Mouse (Mus musculus) yolk sac, embryonic 10.5 days (tissue): ENCODE results near the gene Bhlha9.

Experiments
- DNase-seq: peaks from one replicate; pipeline ENCODE4 v3.0.0-alpha.2; 2017; ENCODE audit warnings: low spot score

Bhlha9 gene

GRCm38 (mm10) chr11:76671871-76672475 is at the start of gene Bhlha9:
TSS of gene Bhlha9 (plus strand) at chr11:76672470.
- DNase-seq: no peak

- DNase-seq: peak; percentile 59
These were observed 49.6 kb upstream of the Bhlha9 start for GRCm38 (mm10) chr11:76622566-76623205.

- peak; percentile 56 for DNase-seq
These were observed 48.9 kb upstream of the Bhlha9 start for GRCm38 (mm10) chr11:76623206-76623961.

GRCm38 (mm10) chr11:76624071-76624470 is 48.2 kb upstream of the Bhlha9 start:
- DNase-seq: no peak

- no peak for DNase-seq
These were observed 47.4 kb upstream of the Bhlha9 start for GRCm38 (mm10) chr11:76624881-76625280.

GRCm38 (mm10) chr11:76628613-76629012 is 43.7 kb upstream of the Bhlha9 start:
- DNase-seq: no peak

- DNase-seq: no peak
These were observed 42.2 kb upstream of the Bhlha9 start for GRCm38 (mm10) chr11:76630023-76630422.

GRCm38 (mm10) chr11:76630487-76630886 is 41.8 kb upstream of the Bhlha9 start:
- no peak for DNase-seq

GRCm38 (mm10) chr11:76639269-76639985 is 32.8 kb upstream of the Bhlha9 start:
- no peak for DNase-seq

GRCm38 (mm10) chr11:76640231-76640630 is 32.0 kb upstream of the Bhlha9 start:
- no peak for DNase-seq

- no peak for DNase-seq
These were observed 28.0 kb upstream of the Bhlha9 start for GRCm38 (mm10) chr11:76644257-76644656.

- no peak for DNase-seq
These were observed 27.2 kb upstream of the Bhlha9 start for GRCm38 (mm10) chr11:76645036-76645435.

GRCm38 (mm10) chr11:76645955-76646354 is 26.3 kb upstream of the Bhlha9 start:
- peak; percentile 77 for DNase-seq

GRCm38 (mm10) chr11:76647062-76647461 is 25.2 kb upstream of the Bhlha9 start:
- no peak for DNase-seq

GRCm38 (mm10) chr11:76647500-76647899 is 24.8 kb upstream of the Bhlha9 start:
- peak; percentile 44 for DNase-seq

GRCm38 (mm10) chr11:76650862-76651560 is 21.3 kb upstream of the Bhlha9 start:
- DNase-seq: no peak

- no peak for DNase-seq
These were observed 19.4 kb upstream of the Bhlha9 start for GRCm38 (mm10) chr11:76652838-76653334.

GRCm38 (mm10) chr11:76655106-76655505 is 17.2 kb upstream of the Bhlha9 start:
- peak; percentile 53 for DNase-seq

- DNase-seq: no peak
These were observed 14.8 kb upstream of the Bhlha9 start for GRCm38 (mm10) chr11:76657450-76657970.

- DNase-seq: peak; percentile 23
These were observed 12.9 kb upstream of the Bhlha9 start for GRCm38 (mm10) chr11:76659138-76659930.
